Mouse (Mus musculus): ENCODE data around the gene Mpped2.

DNA sequence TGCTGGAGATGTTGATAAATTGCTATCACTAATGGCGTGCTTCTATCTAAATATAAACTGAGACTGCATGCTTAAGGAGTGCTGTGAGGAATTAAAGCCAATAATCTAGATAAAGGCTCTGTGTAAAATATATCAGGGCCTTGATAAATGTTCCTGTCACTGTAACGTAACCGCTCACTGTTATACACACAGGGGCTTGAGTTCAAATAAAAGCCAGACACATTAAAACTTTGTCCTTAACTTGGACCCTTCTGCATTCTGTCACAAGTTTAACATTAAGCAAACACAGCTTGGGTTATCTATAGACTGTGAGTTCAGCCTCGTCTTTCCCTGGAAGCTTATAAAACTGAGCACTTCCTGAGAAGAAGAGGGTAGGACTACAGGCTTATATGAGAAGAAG lies 164.6 kb downstream of the Mpped2 start:
- TF ChIP-seq CTCF (conservative IDR thresholded peaks at IDR 0.05; ENCODE audit: low read length) (no peak), POU5F1 (IDR thresholded peaks at IDR 0.05; ENCODE audit: borderline replicate concordance, low read length) (no peak)
